Mouse (Mus musculus) spleen, postnatal 10 days (tissue): ENCODE data around the gene Wnk4.
A peak's percentile ranks its signal among the peaks of the same experiment; 100 is the strongest.

ENCODE experiments used
- DNase-seq, 2 experiments: peaks; one replicate each; pipeline ENCODE4 v3.0.0; 2021 to 2022; ENCODE audit warnings: low spot score in 2 of 2

The Wnk4 gene

GRCm38 (mm10) chr11:101259948-101260825, at the start of gene Wnk4:
TSS of gene Wnk4 (plus strand) at chr11:101260567.
- peak; percentile 67 to 83 for DNase-seq

GRCm38 (mm10) chr11:101211970-101212369, 48.4 kb upstream of the Wnk4 start:
- DNase-seq, result no peak

GRCm38 (mm10) chr11:101216936-101217335, 43.4 kb upstream of the Wnk4 start:
- no peak for DNase-seq

DNA sequence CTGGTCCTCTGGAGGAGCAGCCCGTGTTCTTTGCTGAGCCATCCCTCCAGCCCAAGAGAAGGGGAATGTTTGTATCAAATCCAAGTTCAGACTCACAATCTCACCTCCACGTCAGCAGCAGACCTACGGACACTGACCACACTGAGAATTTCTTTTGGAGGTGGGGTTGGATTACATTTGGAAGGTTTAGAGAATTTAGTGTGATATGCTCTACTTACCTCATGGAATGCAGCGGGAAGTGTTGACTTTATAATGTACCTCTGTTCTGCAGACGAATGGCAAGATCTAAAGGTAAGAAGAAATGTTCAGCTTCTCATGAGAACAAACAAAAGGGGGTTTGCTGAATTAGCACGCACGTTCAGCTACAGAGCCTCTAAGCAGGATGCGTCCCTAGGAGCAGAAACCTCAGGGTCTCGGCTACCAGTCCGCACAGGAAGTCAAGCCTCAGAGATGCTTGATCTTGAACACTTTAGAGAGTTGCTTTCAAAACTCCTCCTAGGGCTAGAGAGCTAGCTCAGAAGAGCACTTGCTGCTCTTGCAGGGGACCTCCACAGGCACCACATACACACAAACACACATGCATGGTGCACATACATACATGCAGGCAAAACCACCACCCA, 41.8 kb upstream of the Wnk4 start:
- no peak for DNase-seq

DNA sequence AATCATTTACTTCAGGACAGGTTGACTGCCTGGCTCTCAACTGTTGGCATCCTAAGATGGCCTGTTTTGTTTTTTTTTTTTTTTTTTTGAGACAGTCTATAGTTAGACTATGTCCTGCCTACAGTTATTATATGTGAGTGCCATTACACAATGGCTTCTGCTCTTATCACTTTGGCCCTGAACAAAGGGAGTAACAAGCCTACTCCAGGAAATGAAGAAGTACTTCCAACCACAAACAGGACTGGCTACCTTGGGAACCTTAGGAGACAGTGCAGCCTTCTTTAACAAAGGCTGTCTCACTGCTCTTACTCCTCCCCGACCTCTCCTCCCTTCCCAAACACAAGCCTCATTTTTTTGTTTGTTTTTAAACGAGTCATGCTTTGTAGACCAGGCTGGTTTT, 39.5 kb upstream of the Wnk4 start:
- DNase-seq, result no peak

DNA sequence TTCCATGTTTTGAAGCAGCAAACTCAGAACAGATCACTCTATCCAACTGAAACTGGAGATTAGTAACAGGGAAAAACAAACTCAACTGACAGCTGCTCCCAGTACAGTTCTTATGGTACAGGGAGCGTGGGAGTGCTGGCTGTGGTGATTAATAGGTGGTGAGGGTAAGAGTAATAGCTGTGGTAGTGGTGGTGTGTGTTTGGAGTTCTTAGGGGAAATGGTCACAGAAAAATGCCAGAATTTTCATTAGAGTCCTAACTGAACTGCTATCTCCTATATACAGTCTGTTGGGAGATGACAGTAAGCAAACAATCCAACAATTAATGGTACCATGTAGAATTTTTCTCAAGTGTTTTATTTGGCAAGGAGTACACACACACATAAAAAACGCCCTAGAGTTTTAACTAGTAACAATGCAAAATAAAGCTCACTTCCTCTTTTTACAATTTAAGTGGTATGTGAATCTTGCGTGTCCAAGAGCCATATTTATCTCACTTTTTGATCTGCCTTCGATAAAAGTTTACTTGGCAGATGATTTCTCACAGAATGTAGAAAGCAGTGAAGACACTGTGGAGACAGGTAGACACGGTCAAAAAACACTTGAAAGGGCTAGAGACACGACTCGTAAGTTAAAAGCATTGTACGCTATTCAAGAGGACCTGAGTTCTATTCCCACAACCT, 38.9 kb upstream of the Wnk4 start:
- no peak for DNase-seq

DNA sequence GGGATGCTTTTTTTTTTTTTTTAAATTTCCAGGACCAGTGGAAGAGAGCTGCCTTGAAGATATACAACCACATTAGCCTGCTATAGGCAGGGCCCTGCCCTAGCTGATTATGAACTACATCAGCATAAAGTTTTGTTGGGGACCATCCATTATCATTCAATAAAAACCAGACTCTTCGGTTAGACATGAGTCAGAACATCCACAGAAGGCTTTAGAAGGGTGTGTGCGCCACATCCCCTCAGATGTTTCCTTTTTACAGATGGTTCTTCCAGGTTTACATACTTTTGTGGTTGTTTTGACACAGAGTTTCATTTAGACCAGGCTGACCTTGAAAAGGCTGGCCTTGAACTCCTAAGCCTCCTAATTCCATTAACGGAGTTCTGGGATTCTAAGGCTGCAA, 36.0 kb upstream of the Wnk4 start:
- DNase-seq, result no peak

GRCm38 (mm10) chr11:101225331-101226064, 34.9 kb upstream of the Wnk4 start:
- DNase-seq, result no peak

DNA sequence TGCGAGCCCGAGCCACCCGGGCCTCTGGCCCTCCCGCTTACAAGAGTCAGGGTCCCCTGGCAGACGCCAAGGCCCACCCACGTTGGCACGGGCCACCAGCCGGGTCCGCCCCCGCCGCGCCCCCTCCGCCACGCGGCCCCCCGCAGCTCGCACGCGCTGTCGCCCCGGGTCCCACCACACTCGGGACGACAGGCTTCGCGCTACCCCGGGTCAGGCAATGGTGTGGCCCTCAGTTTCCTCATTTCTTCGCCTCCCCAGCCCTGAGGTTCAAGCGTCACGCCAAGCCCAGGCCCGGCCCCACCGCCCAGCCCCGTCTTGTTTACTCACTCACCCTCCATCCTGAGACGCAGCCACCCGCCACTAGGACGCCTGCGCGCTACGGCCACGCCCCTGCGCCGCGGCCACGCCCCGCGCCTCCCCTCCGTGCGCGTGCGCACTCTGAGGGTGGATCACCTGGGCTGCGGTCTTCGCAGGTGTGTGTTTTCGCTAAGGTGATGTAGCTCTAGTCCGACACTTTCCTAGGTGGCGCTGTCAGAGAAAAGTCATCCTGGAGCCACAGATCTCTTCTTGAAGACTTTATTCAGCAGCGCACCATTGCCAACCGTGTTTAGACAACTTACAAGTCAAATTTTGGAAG, 34.2 kb upstream of the Wnk4 start, which contains the start of gene Ezh1:
Gene Ezh1, minus strand, starts transcription at position 399 of the 637 bp plus-strand sequence.
- peak; percentile 93 to 94 for DNase-seq

DNA sequence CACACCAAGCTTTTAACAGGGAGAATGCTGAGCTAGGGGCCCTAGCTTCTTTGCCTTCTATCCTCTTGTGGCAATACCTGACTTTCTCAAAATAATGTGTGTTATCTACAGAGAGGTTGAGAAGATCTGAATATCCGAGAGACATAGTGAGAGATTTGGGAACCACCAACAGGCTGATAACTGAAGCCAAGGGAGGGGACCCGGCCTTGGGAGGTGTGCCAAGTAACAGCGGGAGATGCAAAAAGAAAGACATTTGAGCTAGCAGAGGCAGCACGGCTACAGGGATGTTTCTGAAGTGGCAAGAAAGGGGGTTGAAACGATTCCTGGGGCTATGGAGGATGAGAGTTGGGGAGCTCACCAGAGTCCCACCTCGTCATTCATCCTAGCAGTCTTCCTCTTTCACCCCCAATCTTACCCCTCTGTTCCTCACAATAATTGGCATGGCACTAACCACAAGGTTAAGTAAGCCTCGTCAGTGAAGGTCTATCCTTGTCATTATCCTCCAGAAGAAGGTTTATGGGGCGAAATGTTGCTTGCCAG, 30.9 kb upstream of the Wnk4 start:
- no peak for DNase-seq

DNA sequence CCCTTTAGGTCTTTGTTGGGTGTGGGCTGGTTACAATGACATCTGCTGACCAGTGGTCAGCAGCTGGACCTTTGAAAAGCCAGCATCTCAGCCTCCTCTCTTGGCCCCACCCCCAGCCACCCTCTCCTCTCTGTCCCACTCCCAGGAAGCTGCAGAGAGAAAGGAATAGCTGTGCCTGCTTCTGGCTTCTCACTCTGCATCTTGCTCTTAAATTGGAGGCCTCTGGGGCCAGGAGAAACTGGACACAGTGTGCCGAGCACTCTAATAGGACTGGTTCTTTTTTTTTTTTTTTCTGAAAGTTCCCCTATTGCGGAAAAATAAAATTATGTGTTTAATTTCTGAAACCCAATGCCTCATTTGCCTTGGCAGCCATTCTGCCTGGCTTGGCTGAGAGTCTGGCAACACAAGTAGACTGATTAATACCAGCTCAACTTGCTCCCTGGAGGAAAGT, 30.3 kb upstream of the Wnk4 start:
- DNase-seq, result no peak

DNA sequence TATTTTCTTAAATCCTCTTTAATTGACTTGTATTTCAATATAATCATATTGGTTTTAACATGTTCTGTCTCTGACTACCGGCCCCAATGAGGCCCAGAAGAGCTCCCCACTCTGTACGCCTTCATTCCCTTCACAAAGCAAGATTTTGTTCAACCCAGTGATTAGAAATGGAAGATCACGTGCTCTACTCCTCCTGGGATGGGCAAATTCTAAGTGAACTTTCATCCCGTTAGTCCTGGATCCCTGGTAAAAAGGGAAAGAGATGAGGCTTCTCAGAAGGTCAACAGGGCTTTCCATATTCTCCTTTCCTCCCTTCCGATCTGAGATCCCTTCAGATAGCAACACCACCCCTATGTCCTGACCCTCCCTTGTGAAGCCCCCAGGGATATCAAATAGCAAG, 29.8 kb upstream of the Wnk4 start:
- no peak for DNase-seq

DNA sequence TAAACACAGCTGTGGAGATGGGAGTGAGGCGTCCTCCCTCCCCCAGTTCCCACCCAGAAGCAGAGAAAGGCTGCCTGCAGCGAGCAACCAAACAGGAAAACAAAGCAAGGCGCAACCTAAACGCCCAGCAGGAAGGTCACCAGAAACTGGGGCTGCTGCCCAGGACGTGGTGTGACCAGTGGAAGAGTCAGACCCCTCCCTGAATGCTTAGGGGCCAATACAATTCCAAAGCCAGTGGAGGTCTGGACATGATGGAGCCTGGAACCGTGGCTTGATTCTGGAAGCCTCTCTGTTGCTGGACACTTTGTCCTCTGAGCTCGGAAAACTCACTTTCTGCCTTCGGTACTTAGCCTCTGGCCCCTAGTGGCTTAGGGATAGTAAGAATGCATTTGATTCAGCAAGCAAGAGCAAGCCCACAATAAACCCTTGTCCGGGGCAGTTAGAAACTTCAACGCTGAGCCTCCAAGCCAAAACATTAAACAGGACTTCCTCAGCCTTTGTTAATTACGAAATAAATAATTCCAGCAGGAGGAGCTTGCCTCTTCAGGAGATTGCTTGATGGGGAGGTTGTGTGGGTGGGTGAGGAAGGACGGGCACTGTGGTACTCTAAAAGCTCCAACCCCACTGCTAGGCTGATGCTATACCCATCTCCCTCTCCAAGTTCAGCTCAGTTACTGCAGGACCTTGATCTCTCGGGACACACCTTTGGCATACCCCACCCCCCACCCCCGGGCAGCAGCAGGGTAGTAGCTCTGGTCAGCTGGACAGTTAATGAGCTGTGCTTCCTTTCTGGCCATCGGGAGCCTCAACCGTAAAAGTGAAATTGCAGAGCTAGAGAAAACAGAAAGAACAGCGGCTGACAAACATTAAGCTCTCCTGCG, 29.1 kb upstream of the Wnk4 start:
- DNase-seq, result no peak

- DNase-seq, result no peak
These were observed 28.1 kb upstream of the Wnk4 start for GRCm38 (mm10) chr11:101232010-101232839.

GRCm38 (mm10) chr11:101233240-101233639, 27.1 kb upstream of the Wnk4 start:
- no peak for DNase-seq

DNA sequence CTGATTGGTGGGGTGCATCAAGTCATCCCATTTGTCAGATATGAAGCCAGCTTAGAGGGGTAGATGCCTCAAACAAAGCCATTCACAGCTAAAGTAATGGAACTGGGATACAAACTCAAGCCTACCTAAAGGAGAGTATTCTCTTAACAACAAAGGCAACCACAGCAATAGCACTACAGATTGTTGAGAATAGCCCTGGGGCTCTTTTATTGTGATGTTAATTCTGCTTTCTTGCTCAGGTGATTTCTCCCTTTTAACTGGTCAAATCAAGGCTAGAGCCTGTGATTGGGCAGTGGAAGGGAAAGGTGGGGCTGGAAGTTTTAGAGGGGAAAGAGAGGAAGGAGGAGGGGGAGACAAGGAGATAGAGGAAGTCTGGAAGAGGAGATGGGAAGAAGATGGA, 26.2 kb upstream of the Wnk4 start:
- no peak for DNase-seq

DNA sequence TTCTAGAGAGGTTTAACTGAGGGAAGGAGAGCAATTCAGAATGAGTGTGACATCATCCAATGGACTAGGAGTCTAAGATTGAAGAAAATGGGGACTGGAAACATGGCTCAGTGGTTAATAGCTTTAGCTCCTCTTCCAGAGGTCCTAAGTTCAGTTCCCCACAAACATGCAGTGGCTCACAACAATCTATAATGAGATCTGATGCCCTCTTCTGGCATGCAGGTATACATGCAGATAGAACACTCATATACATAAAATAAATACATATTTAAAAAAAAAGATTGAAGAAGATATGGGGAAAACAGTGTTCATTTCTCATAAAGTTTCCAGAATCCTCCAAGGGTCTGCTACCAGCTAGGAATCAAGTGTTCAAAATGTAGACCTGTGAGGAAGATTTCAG, 24.9 kb upstream of the Wnk4 start:
- DNase-seq, result no peak

GRCm38 (mm10) chr11:101236782-101237181, 23.6 kb upstream of the Wnk4 start:
- no peak for DNase-seq

DNA sequence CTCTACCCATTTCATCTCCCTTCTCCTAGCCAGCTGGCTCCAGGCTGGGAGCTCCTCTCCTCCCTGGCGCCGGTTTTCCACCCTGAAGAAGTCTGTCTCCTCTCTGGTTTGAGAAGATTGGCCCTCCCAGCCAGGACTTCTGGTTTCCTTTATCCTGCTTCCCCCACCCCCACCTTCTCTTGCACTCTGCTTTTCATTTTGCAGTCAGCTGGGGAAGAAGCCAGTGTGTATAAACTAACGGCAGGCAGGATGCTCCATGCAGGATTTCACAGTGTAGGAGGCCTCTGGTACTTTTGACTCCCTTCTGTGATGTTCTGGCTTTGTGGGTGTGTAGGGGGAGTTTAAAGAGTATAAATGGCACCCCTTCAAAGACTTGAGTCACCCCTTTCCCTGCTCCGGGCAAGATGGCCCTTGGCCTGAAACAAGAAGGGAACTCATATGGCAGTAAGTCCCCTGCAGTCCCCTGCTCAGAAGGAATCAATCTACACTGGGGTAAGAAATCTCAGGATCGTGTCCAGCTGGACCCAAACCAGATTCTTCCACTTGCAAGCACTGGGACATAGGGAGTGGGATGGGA, 22.2 kb upstream of the Wnk4 start:
- DNase-seq, result no peak
